Mouse (Mus musculus): ENCODE results near the gene Nudt2.

The Nudt2 gene

DNA sequence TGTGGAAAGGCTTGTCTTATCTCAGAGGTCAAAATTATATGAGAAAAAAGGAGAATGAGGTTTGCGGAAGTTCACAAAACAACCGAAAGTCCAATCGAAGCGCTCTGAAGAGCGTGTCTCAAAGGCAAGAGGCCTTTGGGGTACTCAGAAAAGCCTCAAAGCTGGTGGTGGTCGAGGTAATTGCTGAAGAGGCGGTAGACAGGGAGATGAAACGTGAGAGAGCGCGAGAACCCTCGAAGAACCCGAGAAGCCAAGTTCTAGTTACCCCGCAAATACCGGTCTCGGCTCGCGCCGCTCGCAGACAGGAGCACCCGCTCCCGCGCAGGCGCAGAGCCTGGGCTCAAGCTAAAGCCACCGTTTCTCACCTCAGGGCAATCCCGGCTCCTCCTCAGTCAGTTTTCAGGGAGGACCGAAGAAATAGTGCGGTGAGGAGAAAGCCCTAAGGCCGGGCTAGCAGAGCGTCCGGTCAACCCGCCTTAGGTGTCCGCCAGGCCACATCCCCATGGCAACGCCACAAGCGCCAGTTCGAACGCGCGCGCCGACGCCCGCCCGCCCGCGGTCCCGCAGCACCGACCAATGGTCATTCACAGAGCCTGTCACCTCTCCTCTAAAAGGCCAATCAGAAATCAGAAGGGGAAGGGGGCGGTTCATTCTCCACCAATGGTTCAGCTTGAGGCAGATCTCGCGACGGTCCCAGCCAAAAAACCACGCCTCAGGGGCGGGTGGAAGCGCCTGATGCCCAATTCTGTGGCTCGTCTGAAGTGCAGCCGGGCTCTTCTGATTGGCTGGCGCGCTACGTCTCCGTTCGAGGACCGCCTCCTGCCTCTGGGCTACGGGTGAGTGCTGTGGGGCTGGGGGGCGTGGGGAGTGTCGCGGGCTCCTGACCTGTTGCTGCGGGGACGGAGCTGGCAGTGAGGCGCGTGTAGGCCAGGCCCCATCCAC lies at the start of gene Nudt2, which contains the start of gene Kif24:
Nudt2 (plus strand) TSS at position 807 of the 942 bp plus-strand sequence.
Kif24 (minus strand) TSS at position 543 of the 942 bp plus-strand sequence.
- peak; percentile 95 to 97 for DNase-seq (ENCODE audit: low spot score in 2 of 2)

DNA sequence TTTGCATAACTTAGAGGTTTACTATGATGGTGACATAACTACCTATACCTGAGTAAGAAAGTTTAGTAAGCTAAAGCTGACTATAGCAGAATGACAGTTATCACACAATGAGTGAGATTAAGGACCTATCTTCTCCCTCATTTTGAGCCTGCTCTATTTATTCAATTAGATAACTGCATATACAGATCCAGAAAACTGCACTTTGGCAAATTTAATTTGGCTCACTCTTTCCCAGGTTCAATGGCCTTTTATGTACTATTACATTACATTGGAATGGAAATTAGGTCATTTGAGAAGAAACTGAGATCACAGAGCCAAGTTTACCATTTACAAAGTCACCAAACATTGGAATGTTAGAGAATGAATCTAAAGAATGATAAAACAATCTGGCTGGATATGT lies 48.0 kb upstream of the Nudt2 start:
- DNase-seq (ENCODE audit: low spot score in 2 of 2), result no peak

DNA sequence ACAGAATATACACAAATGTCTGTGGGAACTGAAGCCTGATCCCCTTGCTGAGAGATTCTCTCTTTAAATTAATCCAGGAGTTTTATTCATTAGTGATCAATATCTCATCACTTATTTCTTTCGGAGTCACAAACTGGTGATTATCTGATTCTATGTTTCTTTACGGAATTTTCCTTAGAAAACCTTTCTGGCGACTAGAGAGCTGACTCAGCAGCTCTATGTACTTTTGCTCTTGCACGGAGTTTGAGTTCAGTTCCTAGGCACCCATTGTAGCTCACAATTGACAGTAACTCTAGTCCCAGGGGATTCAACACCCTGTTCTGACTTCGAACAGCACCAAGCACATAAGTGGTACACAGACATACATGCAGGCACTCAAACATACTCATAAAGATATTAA lies 26.0 kb upstream of the Nudt2 start:
- no peak for DNase-seq (ENCODE audit: low spot score in 2 of 2)

DNA sequence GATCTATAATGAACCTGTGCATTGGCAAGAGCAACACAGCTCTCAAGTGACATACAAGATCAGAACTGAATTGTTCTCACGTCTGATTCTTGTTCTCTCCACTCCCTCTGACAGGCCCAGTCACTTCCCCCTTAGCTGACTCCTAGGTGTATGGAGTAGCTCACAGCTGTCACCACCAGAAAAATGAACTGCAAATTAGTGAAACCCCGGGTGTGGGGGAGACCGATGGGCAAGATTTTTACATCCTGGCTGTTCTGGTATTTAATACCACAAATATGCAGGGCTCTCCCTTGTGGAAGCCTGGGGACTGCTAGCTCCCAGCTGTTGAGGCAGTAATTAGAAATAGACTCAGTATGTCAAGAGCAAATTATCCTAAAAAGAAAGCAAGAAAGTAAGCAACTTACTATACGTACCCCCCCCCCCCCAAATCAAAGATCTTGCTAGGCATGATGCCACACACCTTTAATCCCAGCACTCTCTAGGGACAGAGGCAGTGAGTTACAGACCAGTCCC lies 22.1 kb upstream of the Nudt2 start:
- no peak for DNase-seq (ENCODE audit: low spot score in 2 of 2)

DNA sequence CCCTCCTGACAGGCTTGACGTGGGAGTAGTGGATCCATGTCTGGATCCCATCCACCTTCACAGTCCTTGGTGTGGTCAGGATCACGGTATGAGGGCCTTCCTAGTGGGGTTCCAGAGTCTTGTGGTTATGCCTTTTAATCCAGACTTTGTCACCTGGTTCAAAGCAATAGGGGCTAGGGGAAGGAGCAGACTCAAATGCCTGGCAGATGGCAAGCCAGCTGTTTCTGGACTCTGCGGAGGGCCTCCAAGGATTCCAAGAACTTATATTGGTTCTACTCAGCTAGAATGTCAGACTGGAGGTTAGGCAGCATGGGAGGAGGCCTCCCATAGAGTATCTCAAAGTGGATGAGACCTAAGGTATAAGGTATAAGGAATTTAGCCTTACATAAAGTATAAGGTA lies 17.4 kb upstream of the Nudt2 start:
- DNase-seq (ENCODE audit: low spot score in 2 of 2), result no peak

DNA sequence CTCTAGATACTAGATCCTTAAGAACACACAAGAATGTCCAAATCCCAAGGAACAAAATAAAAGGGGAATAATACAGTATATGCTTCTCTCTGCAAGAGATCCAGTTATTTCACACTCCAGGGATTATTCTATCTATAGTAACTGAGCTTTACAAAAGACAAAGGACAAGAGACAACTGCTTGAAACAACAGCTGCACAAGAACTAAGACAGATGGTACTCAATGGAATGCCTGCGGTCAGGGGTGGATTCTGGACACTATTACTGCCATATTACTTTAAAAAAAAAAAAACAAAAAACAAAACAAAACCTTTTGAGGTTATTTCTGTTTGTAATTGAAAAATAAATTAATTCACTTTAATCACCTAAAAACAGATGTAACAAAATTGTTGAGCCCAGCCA lies 4.3 kb upstream of the Nudt2 start:
- no peak for DNase-seq (ENCODE audit: low spot score in 2 of 2)

DNA sequence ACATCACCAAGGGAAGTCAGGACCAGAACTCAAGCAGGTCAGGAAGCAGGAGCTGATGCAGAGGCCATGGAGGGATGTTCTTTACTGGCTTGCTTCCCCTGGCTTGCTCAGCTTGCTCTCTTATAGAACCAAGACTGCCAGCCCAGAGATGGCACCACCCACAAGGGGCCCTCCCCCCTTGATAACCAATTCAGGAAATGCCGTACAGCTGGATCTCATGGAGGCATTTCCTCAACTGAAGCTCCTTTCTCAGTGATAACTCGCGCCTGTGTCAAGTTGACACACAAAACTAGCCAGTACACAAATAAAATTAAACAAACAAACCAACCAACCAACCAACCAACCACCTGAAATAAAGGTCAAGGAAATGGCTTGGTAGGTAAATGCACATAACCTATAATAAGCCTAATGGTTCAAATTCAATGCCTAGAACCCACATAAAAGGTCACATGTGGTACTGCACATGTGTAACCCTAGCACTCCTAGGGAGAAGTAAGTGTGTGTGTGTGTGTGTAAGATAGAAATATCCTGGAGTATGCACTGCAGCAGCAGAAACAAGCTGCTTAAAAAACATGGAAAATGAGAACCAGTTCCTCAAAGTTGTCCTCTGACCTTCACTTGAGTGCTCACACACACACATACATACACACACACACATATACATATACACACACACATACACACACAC lies 1.8 kb upstream of the Nudt2 start:
- DNase-seq (ENCODE audit: low spot score in 2 of 2), result peak; percentile 18 to 39

DNA sequence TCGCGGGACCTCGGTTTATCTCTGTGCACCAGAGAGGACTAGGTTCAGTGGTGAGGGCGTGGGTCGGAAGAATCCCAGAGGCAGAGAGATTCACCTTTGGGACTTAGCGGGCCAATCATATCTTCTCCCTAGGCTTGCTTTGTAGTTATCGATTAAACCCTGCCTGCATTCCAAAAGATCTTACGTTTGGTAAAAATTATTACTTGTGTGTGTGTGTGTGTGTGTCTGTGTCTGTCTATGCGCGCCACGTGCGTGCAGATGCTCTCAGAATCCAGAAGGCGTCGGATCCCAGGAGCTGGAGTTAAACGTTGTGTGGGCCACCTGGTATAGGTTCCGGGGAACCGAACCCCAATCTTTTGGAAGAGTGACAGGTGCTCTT lies 325 bp downstream of the Nudt2 start:
- DNase-seq (ENCODE audit: low spot score in 2 of 2), result peak in 1 of 2 experiments; percentile 12

DNA sequence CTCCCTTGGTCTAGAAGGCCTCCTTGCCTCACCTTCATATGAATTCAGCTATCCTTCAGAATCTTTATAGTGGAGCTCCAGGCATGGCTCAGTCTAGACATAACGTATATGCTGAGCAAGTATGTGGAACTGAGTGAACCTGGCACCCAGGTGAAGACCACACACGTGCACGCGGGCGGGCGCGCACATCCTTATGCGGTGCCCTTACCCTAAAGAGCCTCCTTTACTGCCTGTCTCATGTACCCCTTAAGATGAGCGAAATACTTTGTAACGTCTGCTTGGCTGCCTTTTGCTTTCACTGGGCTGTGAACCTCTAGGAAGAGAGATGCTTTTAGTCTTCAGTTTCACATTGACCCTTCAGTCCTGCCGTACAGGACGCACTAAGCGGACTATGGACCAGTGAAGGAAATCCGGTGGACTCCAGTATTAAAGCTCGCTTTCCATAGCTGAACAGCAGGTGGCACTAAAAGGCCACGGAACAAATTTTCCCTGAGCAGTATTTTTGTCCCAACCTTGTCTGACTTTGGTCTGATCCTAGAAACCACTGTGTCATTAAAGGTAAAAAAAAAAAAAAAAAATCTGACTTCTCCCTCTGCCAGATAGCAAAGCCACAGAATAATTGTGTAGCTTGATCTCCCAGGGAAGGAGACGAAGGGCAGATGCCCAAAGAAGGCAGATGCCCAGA lies 3.6 kb downstream of the Nudt2 start:
- DNase-seq (ENCODE audit: low spot score in 2 of 2), result peak; percentile 18 to 53

DNA sequence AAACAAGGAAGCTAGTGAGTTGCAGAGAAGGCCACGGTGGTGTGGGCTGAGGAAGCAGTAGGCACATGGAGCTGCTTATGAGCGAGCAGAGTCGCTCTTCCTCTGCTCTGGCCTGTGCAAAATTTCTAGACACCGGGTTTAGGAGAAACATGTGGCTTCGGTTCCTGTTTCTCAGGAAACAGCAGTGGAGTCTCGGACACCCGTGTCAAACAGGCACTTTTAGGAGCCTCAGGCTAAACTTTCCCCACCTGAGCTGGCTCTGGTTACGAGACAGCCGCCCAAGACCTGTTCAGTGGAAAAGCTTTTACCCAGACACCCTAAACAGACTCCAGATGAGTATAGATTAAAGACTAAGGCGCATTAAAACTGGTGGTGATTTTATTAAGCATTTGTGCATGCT lies 4.2 kb downstream of the Nudt2 start:
- no peak for DNase-seq (ENCODE audit: low spot score in 2 of 2)

DNA sequence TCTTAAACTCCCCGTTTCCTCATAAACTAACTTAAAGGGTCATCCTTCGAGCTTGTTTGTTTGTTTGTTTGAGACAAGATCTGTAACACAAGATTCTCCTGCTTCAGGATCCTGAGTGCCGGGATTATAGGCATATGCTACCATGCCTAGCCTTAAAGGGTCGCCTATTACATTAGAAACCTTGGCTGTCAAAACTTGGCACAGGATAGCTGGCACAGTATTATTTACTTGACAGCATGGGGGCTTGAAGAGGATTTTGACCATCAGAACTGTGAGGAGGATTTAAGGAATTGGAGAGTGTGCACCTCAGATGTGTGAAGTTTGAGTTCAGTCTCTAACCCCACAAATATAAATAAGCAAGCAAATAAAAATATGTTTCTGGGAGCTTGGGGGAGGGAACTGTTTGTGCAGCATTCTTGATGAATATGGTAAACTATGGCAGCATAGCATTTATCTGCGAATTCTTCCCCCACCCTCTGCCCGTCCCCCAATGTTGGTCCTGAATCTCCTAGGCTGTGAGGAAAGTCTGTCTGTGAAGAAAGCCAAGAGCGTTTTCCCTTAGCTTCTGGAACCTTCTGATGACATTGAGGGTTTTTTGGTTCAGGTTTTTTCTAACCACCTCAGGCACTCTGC lies 5.2 kb downstream of the Nudt2 start:
- no peak for DNase-seq (ENCODE audit: low spot score in 2 of 2)

DNA sequence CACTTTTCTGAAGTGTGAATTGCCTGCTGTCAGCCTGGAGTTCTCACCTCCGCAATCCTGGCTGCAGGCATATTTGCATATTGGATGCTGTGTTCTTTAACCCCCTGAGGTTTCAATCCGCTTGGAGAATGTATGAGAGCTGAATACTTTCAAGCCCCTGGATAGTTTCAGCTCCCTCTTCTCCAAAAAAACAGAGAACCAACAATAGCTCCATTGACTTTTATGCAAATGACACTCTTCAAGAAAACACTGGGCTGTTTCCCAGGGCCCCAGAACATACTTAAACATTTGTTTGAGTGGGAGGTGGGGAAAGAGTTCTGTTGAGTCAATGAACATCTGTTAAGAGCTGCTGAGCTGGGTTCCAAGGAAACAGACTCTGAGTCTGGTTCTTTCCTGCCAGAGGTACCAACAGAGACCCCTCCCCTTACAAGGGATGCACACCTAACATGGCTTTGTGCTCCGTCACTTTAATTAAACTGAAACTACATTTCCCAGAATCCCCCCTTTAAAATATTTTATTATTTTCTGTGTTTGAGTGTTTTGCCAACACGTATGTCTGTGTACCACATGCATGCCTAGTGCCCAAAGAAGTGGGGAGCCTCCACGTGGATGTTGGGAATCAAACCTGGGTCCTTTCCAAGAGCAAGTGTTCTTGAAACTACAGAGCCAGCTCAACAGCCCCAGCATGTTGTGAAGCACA lies 5.9 kb downstream of the Nudt2 start:
- no peak for DNase-seq (ENCODE audit: low spot score in 2 of 2)

DNA sequence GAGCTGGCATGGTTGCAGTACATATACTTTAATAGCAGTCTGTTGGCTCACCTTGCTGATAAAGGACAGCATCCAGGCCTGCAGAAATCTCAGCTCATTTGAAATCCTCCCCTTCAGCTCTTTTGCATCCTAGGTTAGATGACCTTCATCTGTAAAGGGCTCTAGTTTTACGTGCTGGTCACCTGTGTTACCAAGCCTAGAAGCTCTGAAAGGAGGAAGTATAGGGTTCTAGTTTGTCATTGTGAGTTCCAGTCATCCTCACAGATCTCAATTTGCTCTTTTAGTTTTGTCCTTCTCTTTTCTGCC lies 6.4 kb downstream of the Nudt2 start:
- DNase-seq (ENCODE audit: low spot score in 2 of 2), result no peak

DNA sequence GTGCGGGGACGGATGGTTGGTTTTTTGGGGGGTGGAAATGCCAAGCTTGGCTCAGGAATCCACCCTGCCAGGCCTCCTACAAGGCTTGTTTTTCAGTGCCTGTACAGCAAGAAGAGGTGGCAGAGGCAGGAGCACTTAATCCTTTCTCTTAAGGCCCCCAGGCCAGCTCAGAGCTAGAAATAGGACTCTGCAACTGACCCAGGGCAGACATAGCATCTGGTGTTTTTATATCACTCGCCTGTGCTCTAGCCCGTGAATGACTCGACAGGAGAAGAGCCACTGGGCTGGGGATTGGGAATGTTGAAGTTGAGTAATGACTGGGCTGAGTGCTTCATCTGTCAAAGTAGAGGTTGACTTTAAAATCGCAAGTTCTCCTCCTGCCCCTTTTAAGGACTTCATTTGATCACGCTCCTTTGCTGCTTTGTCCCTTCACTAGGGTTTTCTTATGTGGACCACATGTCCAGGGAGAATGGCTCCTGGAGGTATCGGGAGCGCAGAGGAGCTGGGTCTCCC lies 12.8 kb downstream of the Nudt2 start:
- no peak for DNase-seq (ENCODE audit: low spot score in 2 of 2)

DNA sequence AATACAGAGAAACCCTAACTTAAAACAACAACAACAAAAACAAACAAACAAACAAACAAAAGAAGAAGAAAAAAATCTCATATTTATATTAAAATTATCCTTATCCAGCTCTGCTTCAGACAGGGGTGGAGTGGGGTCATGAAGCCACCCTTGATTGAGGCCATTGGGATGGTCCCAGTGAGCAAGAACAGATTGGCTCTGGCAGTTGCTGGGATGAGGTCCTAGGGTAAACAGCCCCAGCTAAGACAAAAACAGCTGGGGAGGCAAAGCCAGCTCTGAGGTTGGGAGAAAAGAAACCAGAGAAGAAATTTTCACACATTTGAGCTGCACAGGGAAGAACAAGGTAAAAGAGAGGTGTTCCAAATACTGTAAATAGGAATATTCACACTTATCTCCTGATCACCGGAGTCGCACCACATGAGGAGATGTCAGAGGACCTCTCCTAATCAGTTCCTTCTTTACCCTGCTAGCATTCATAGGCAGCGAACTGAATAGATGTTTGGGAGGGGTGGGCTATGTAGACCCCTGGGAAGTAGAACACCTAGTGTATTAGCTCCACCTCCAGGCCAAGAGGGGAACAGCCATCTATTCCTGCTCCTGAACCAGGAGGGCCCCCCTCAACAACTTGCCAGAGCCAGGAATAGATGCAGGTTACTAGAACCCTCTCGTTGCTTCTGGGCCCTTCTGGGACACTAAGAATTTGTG lies 14.0 kb downstream of the Nudt2 start:
- no peak for DNase-seq (ENCODE audit: low spot score in 2 of 2)

DNA sequence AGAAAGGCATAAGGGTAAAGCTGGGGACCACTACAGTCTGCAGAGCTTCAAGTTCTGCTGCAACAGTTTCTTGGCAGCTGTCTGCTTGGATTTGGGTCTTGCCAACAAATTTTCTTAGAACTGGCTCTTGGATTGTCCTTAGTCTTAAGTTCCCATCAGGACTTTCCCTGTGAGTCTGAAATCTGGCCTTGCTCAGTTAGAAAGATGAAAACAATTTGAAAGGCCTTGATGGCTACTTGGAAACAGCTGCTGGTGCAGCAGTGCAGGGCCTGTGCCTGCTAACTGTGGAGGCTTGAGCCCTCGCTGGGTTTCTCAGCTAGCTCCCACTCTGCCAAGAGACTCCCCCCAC lies 14.5 kb downstream of the Nudt2 start:
- DNase-seq (ENCODE audit: low spot score in 2 of 2), result no peak

DNA sequence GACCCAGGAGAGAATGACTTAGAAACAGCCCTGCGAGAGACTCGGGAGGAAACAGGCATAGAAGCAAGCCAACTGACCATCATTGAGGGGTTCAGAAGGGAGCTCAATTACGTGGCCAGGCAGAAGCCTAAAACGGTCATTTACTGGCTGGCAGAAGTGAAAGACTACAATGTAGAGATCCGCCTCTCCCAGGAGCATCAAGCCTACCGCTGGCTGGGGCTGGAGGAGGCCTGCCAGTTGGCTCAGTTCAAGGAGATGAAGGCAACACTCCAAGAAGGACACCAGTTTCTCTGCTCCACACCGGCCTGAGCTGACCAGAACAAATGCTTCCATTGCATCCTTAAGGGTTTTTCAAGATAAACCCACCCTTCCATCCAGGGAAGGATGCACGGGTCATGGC lies 15.3 kb downstream of the Nudt2 start:
- no peak for DNase-seq (ENCODE audit: low spot score in 2 of 2)

DNA sequence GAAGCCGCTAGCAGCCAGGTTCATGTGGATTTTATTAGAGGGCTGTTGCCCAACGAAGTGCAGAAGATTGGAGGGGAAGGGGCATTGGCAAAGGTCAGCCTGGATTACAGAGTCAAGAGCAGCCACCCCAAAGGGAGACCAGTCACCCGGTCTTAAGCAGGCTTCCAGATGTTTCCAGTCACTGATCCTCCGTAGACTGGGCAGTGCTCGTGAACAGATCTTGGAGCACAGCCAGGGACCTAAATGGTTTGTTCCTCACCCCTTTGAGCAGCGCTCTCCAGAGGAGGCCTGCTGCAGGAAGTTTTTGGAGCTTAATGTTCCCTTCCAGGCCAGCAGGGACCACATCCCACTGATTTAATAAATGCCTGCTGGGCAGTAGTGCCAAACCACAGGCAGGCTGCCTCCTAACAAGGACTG lies 16.7 kb downstream of the Nudt2 start:
- no peak for DNase-seq (ENCODE audit: low spot score in 2 of 2)

DNA sequence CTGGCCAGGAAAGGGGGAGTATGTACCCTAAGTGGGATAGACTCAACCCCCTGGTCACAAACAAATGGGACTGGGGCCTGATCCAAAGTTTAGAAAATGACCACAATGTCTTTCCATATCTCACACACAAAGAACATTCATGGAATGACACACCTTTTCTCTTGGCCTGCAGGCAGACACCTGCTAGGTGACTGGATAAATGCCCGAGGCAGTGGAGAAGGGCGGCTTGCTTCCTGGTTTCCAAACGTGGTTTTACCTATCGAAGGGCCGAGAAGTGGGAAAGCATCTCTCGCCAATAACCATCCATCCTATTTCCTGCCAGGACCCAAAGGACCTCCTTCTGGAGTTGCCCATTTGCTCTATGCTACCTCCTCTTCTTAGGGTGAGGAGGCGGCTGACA lies 28.0 kb downstream of the Nudt2 start:
- DNase-seq (ENCODE audit: low spot score in 2 of 2), result no peak

DNA sequence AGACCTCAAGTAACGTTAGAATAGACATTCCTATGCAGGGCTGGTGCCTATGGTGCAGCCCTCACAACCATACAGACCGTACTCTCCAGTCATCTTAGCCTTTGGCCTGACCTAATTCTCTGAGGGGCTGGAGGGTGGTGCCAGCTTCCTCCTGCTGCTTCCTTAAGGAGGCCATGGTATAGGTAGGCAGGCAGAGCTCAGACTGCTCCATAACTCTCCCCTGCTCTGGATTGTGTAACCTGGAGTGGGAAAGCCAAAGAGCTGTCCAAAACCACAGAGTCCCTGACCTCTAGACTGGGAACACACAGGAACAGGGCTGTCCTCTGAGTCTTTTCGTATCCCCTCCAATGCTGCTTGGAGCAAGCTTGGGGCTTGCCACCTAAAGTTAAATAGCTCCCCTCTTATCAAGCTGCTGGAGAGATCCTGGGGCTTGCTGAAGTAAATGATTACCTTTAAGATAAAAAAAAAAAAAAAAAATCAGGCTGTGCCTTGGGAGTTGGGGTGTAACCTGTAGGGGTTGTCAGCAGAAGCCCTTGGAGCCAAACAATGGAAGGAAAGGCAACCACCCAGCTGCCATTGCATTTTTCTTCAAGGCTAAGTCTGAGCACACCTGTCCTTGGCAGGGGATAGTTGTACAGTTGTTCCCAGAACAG lies 28.6 kb downstream of the Nudt2 start:
- no peak for DNase-seq (ENCODE audit: low spot score in 2 of 2)

All from spleen, postnatal 10 days (tissue).